Mouse (Mus musculus): ENCODE data around the gene Zfp609.
"Not testable (repeated sequence)": the region's sequence is repeated elsewhere in the genome, so short reads cannot be mapped to it uniquely, and the experiment has no call there.

The Zfp609 gene

DNA sequence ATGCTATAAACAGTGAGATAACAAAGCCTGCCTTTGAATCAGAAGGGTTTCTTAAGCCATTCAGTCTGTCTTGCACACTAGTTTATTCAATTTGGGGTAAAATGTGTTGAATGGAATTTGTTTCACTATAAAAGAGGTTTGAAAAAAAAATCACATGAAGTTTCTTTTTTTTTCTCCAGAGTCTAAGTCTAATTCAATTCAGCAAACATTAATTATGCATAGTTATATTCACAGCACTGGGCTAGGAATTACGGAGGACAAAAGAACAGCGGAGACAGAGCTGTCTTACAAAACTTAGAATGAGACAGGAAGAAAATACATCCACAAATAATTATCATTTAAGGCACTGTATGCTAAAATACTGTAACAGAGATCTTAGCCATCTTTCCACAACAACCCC is 9.0 kb downstream of the Zfp609 start:
- DNase-seq (ENCODE audit: inconsistent age in 2 of 2, low spot score in 1 of 2), result no peak

DNA sequence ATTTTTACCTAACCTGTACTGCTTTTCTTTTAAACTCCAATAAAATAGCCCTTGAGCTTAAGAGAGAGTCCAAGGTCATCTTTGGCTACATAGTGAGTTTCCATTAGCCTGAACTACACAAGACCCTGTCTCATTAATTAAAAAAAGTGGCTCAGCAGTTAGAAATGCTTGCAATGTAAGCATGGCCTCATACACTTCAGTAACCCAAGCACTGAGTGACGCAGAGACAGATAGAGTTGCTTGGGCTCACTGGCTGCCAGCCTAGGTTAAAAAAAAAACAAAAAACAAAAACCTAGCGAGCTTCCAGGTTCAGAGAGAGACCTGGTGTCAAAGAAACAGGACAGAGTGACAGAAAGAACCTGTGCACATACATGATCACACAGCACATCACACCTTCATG is 14.5 kb downstream of the Zfp609 start:
- no peak for DNase-seq (ENCODE audit: inconsistent age in 2 of 2, low spot score in 1 of 2)

GRCm38 (mm10) chr9:65811784-65812183 is 15.6 kb downstream of the Zfp609 start:
- DNase-seq (ENCODE audit: inconsistent age in 2 of 2, low spot score in 1 of 2), result no peak

- DNase-seq (ENCODE audit: inconsistent age in 2 of 2, low spot score in 1 of 2), result no peak
Measured at GRCm38 (mm10) chr9:65807818-65808217, 19.5 kb downstream of the Zfp609 start.

DNA sequence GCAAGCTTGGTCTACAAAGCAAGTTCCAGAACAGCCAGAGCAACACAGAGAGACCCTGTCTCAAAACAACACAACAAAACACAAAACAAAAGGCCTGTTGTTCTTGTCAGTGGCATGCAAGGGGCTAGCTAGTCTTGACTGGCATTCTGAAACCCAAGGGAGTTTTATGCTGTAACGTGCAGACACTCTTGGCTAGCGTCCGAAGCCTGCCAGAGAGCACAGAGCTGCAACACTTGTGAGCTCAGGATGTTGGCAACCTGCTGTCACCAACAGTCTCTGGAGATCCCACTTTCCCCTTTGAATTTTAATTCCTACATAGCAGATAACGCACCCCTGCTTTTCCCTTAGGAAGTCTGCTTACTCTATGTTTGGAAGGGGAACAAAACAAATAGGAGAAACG is 20.1 kb downstream of the Zfp609 start:
- DNase-seq (ENCODE audit: inconsistent age in 2 of 2, low spot score in 1 of 2), result peak in 1 of 2 experiments; percentile 57

GRCm38 (mm10) chr9:65799770-65800169 is 27.6 kb downstream of the Zfp609 start:
- DNase-seq (ENCODE audit: inconsistent age in 2 of 2, low spot score in 1 of 2), result no peak

GRCm38 (mm10) chr9:65795651-65796050 is 31.7 kb downstream of the Zfp609 start:
- peak in 1 of 2 experiments; percentile 43 for DNase-seq (ENCODE audit: inconsistent age in 2 of 2, low spot score in 1 of 2)

DNA sequence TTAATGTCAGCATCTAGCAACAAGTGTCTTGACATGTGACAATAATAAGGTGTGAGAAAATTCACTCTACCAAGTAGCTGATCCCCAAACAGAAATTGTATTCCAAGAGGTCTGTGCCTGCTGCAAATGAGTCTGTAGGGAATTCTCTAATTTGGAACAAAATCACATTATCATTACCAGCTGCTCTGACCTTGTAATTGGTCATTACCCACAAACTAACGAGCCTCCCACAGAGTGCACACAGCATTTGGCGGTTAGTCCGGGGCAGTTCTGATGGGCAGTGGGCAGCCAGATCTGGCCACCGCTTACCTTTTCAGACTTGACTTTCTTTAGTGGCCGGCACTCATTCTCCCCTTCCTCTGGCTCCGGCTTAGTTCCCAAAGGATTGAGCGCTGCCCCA is 33.1 kb downstream of the Zfp609 start:
- no peak for DNase-seq (ENCODE audit: inconsistent age in 2 of 2, low spot score in 1 of 2)

- no peak for DNase-seq (ENCODE audit: inconsistent age in 2 of 2, low spot score in 1 of 2)
Measured at GRCm38 (mm10) chr9:65793506-65793905, 33.9 kb downstream of the Zfp609 start.

DNA sequence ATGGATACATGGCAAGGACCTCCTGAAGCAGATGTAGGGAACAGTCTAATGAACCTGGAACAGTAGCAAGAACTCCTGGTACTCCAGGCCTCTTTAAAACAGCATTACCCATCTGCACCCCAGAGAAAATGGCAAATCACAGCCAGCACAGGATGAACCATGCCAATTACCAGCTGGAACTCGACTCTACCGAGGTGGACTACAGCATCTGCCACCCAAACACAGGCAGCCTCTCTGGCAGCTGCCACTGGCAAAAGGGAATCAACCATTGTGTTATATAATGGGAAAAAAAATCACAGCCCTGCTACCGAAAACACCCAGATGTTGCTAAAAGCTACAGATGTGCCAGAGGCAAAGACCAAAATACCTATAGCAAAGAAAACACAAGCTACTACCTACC is 34.3 kb downstream of the Zfp609 start:
- peak in 1 of 2 experiments; percentile 22 for DNase-seq (ENCODE audit: inconsistent age in 2 of 2, low spot score in 1 of 2)

DNA sequence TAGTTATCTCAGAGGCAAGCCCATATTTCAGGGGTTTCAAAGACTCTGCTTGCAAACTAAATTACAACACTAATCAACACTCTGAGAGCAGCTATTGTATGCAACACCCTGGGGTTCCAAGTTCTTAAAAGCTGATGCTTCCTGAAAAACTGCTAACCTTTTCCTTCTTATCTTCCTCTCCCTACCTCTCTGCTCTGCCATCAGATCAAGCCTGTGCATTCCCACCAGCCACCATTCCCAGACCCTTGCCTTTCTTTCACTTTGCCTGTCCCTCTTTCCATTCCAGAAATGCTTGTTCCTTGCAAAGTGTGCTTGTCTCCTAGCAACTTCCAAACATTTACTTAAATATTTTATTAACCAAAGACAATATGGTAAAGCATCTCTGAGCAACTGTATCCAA is 35.5 kb downstream of the Zfp609 start:
- DNase-seq (ENCODE audit: inconsistent age in 2 of 2, low spot score in 1 of 2), result no peak

- no peak for DNase-seq (ENCODE audit: inconsistent age in 2 of 2, low spot score in 1 of 2)
Measured at GRCm38 (mm10) chr9:65791106-65791505, 36.3 kb downstream of the Zfp609 start.

- DNase-seq (ENCODE audit: inconsistent age in 2 of 2, low spot score in 1 of 2), result no peak
Measured at GRCm38 (mm10) chr9:65789788-65790187, 37.6 kb downstream of the Zfp609 start.

- DNase-seq (ENCODE audit: inconsistent age in 2 of 2, low spot score in 1 of 2), result no peak
Measured at GRCm38 (mm10) chr9:65788556-65788955, 38.8 kb downstream of the Zfp609 start.

DNA sequence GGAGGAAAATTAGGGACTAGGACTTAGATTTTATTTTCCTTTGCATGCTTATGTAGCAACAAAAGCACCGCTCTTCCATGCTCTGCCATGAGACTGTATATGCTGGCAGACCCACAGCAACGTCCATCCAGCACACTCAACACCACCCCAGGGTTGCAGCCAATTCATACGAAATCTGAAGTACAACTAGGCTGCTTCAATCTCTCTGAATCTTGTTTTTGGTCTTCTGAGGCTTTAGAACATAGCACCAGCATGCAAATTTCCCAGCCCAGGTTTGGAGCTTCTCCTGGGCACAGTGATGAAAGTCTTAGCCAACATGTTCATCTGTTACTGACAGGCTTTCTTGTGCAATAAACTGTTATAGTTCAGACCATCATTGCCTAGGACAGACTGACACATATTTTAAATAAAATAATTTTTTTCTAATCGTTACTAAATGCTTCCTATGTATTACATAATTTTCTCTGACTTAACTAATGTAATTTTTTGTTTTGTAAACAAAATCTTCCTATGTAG is 39.5 kb downstream of the Zfp609 start:
- DNase-seq (ENCODE audit: inconsistent age in 2 of 2, low spot score in 1 of 2), result no peak

DNA sequence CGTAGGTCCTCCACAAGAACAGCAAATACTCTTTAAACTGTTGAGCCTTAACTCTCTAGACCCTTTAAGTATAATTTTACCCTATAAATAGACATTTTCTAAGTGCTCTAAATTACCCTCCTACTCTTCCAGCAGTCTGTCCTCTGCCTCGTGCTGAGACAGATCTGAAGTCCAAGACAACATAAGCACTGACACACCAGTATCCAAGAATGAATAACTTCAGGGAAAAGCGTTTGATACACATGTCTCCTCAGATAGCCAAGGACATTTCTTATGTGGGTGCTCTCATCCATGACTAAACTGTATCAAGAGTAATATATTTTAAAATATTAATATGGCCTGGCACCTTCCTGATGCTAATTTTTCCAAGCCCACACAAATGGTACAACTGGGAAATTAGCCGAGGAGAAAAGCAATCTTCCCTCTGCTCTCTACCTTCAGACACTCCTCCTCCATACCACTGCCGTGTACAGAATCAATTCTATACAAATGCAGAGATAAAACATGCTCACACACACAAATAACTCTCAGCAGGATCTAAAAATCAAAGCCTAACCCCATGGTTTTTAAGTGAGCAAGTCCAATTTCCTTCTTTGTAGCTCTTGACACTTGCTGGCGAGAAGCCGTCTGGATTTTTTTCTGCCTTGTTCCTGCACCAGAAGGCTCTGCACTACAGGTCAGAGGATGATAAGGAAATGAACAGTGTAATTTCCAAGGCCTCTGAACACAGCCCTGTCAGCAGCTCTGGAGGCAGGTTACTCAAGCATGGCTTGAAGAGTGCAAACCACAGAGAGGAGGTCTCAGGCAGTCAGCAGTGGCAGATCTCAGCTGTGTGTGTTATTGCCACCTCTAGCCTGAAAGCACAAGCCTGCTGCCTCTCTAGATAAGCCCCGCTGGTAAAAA is 40.2 kb downstream of the Zfp609 start:
- peak; percentile 60 to 83 for DNase-seq (ENCODE audit: inconsistent age in 2 of 2, low spot score in 1 of 2)

DNA sequence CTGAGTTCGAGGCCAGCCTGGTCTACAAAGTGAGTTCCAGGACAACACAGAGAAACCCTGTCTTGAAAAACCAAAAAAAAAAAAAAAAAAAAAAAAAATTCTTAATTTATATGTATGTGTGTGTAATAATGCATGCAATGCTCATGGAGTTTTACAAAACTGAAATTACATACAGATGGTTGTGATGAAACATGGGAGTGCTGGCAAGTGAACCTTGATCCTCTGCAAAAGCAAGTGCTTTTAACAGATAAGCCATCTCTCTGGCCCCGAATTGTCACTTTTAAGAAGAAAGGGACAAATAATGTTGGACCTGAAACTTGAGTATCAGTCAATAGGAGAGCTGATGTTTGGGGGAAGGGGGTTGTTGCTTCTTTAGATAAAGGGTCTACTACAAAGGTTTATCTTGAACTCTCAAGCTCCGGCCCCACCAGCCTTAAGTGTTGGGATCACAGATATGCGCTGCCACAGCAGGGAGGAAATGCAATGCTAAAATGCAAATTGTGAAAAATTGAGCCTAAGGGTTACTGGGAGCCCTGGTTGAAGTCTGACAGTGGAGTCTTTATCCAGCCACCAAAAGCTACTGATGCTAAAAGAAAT is 41.5 kb downstream of the Zfp609 start:
- DNase-seq (ENCODE audit: inconsistent age in 2 of 2, low spot score in 1 of 2), result no peak

- not testable (repeated sequence) for DNase-seq (ENCODE audit: inconsistent age in 2 of 2, low spot score in 1 of 2)
Measured at GRCm38 (mm10) chr9:65779619-65780018, 47.7 kb downstream of the Zfp609 start.

DNA sequence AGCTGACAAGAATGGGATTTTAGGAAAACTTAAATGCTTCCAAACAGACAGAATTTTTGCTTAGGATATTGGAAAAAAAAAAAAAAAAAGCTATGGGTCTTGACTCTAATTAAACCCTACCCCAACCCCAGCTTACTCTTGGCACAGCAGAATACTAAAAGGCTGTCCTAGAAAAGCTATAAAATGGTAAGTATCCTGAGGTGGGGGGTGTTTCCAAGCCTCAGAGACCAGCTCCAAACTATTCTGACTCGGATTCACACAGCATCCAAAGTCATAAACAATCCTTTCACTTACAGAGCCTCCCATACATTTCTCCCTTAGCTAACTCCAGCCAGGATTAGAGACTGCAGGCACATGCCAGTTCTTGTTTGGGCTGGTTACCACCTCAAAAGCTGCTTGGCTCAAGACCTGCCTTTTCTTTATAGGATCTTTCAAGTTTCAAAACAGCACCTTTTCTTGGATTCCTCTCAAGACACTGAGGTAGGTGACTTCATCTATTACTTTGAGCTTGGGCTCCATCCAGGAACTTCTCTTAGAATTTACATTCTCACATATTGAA is 50.4 kb downstream of the Zfp609 start:
- no peak for DNase-seq (ENCODE audit: inconsistent age in 2 of 2, low spot score in 1 of 2)

- no peak for DNase-seq (ENCODE audit: inconsistent age in 2 of 2, low spot score in 1 of 2)
Measured at GRCm38 (mm10) chr9:65776137-65776872, 51.1 kb downstream of the Zfp609 start.

DNA sequence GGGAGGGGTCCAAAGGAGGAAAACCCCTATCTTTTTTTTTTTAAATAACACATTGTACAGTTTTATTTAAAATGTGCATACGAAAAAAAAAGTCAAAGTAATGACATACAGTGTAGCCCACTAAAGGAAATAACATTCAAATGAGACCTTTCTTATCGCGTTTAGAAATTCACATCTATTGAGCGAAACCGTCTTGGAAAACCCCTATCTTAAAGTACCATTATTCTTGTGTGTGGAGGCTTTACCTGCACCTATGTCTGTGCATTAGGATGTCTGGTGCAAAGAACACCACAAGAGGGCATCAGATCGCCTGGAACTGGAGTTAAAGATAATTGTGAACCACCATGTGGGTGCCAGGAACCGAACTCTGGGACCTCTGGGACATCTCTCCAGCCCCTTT is 53.6 kb downstream of the Zfp609 start:
- no peak for DNase-seq (ENCODE audit: inconsistent age in 2 of 2, low spot score in 1 of 2)
